Mouse (Mus musculus): ENCODE measurements around the gene Nup210. TPM values are rescaled to one million over a fixed set of nuclear protein-coding genes. Genes with fewer than 3 reads are reported as not detected.

Gene Nup210
- polyA plus RNA-seq, 1 experiment = 32.7 TPM

Other genes starting within 250 kb of the Nup210 start
- gene Iqsec1, start 128.1 kb downstream of the Nup210 start, polyA plus RNA-seq (2012; rRNA removed) = 80.0 and 108 TPM in 2 replicates
- 59.2 and 68.7 TPM in 2 replicates for gene Hdac11, start 39.8 kb upstream of the Nup210 start, polyA plus RNA-seq (2012; rRNA removed)
- 85.8 and 147 TPM in 2 replicates for gene Fbln2, start 95.6 kb upstream of the Nup210 start, polyA plus RNA-seq (2012; rRNA removed)